Mouse (Mus musculus): ENCODE data around the gene Rpp40. TPM values are rescaled to one million over a fixed set of nuclear protein-coding genes. Genes with fewer than 3 reads are reported as not detected.

Rpp40 gene
- polyA plus RNA-seq (2012; rRNA removed), result 2.2 and 2.3 TPM in 2 replicates

GRCm38 (mm10) chr13:35905879-35906481 lies at the start of gene Rpp40:
TSS of gene Rpp40 (minus strand) at chr13:35906359.

Other genes starting within 250 kb of the Rpp40 start
- gene Cdyl, start 246.5 kb downstream of the Rpp40 start, polyA plus RNA-seq (2012; rRNA removed), result 5.7 TPM in 2 replicates
- gene Ppp1r3g, start 52.5 kb upstream of the Rpp40 start, polyA plus RNA-seq (2012; rRNA removed), result not detected in 2 replicates
- 46.4 and 56.6 TPM in 2 replicates for gene Fars2, start 211.1 kb upstream of the Rpp40 start, polyA plus RNA-seq (2012; rRNA removed)
- 2.9 and 3.5 TPM in 2 replicates for gene Lyrm4, start 211.2 kb upstream of the Rpp40 start, polyA plus RNA-seq (2012; rRNA removed)

Data from colon, adult 2 months (tissue).